Mouse (Mus musculus) megakaryocyte, embryonic 14.5 days (primary cell): ENCODE measurements around the gene Cep135. TPM values are rescaled to one million over a fixed set of nuclear protein-coding genes. Genes with fewer than 3 reads are reported as not detected.

Experiments
- H3K27me3 ChIP-seq: replicated peaks from 2 replicates; pipeline ENCODE3; 2012; ENCODE audit warnings: inconsistent platforms
- H3K36me3 ChIP-seq: replicated peaks from 2 replicates; pipeline ENCODE3; 2012; ENCODE audit warnings: low read length, inconsistent platforms, mixed read lengths
- H3K4me1 ChIP-seq: 2 replicates; pipeline ENCODE4 v1.6.1; 2012; ENCODE audit warnings: inconsistent platforms
- H3K4me3 ChIP-seq: replicated peaks from 2 replicates; pipeline ENCODE3; 2012; ENCODE audit warnings: moderate library complexity, mild to moderate bottlenecking, inconsistent platforms
- H3K9me3 ChIP-seq: 2 replicates; pipeline ENCODE4 v1.6.1; 2012; ENCODE audit warnings: inconsistent platforms
- FLI1 ChIP-seq: IDR thresholded peaks from 2 replicates; pipeline ENCODE4 v1.6.1; 2012; ENCODE audit warnings: low read length, inconsistent platforms, mixed read lengths
- GATA1 ChIP-seq: IDR thresholded peaks from 3 replicates; pipeline ENCODE4 v1.6.1; 2012; ENCODE audit warnings: mixed read lengths, low read length, inconsistent platforms, borderline replicate concordance
- polyA plus RNA-seq: library from polyadenylated mRNA; stranded (reverse); fragments of >175 nt; gene quantifications from 2 replicates; pipeline ENCODE4 v1.2.3, GENCODE M21; 2012; ENCODE audit warnings: low replicate concordance; ENCODE audit not compliant: insufficient read depth

The Cep135 gene
- 0.68 and 2.4 TPM in 2 replicates for polyA plus RNA-seq

GRCm38 (mm10) chr5:76588551-76589283, at the start of gene Cep135:
TSS of gene Cep135 (plus strand) at chr5:76588698.
- H3K4me1 ChIP-seq = peaks cover 28% of the 10 kb centered on the region
- peaks cover 9% of the 10 kb centered on the region for H3K9me3 ChIP-seq
- H3K4me3 ChIP-seq = peak within 1 kb of the TSS; percentile 97
- H3K27me3 ChIP-seq = no peaks in the 10 kb centered on the region
- no peak for TF ChIP-seq GATA1
- TF ChIP-seq FLI1 = no peak
- peaks cover 39% of the 10 kb centered on the region for H3K36me3 ChIP-seq

GRCm38 (mm10) chr5:76540181-76540580, 48.3 kb upstream of the Cep135 start:
- peaks cover 98% of the 10 kb centered on the region for H3K36me3 ChIP-seq
- no peaks in the 10 kb centered on the region for H3K27me3 ChIP-seq
- TF ChIP-seq FLI1 = no peak
- TF ChIP-seq GATA1 = no peak
- no peak overlapping the region for H3K4me3 ChIP-seq
- H3K4me1 ChIP-seq = peaks cover 6% of the 10 kb centered on the region; the same call in 1 of the 2 replicates
- no peaks in the 10 kb centered on the region for H3K9me3 ChIP-seq

GRCm38 (mm10) chr5:76540842-76541241, 47.7 kb upstream of the Cep135 start:
- TF ChIP-seq FLI1 (no peak), GATA1 (no peak)
- no peaks in the 10 kb centered on the region for H3K9me3 ChIP-seq
- H3K4me3 ChIP-seq = no peak overlapping the region
- peaks cover 97% of the 10 kb centered on the region for H3K36me3 ChIP-seq
- 0 out of 2 replicates have a peak, but pooled peaks cover 2% of the 10 kb centered on the region for H3K4me1 ChIP-seq
- H3K27me3 ChIP-seq = no peaks in the 10 kb centered on the region

- Histone ChIP-seq H3K9me3 (no peaks in the 10 kb centered on the region), H3K4me1 (0 out of 2 replicates have a peak, but pooled peaks cover 2% of the 10 kb centered on the region), H3K4me3 (no peak overlapping the region), H3K36me3 (peaks cover 94% of the 10 kb centered on the region), H3K27me3 (no peaks in the 10 kb centered on the region)
- no peak for TF ChIP-seq FLI1
- no peak for TF ChIP-seq GATA1
Observed at GRCm38 (mm10) chr5:76543200-76543599, 45.3 kb upstream of the Cep135 start.

GRCm38 (mm10) chr5:76550426-76550825, 38.1 kb upstream of the Cep135 start:
- Histone ChIP-seq H3K36me3 (peaks cover 86% of the 10 kb centered on the region), H3K4me3 (peak overlapping the region; percentile 69), H3K27me3 (no peaks in the 10 kb centered on the region), H3K9me3 (no peaks in the 10 kb centered on the region), H3K4me1 (peaks cover 29% of the 10 kb centered on the region)
- no peak for TF ChIP-seq GATA1
- TF ChIP-seq FLI1 = no peak

GRCm38 (mm10) chr5:76565321-76565720, 23.2 kb upstream of the Cep135 start:
- no peak overlapping the region for H3K4me3 ChIP-seq
- no peaks in the 10 kb centered on the region for H3K4me1 ChIP-seq
- H3K27me3 ChIP-seq = no peaks in the 10 kb centered on the region
- peaks cover 87% of the 10 kb centered on the region for H3K36me3 ChIP-seq
- no peaks in the 10 kb centered on the region for H3K9me3 ChIP-seq
- TF ChIP-seq FLI1 (no peak), GATA1 (no peak)

- H3K9me3 ChIP-seq = peaks cover 26% of the 10 kb centered on the region
- TF ChIP-seq GATA1 (no peak), FLI1 (no peak)
- no peaks in the 10 kb centered on the region for H3K4me1 ChIP-seq
Observed at GRCm38 (mm10) chr5:76574251-76574650, 14.2 kb upstream of the Cep135 start.

GRCm38 (mm10) chr5:76577026-76577425, 11.5 kb upstream of the Cep135 start:
- no peak overlapping the region for H3K4me3 ChIP-seq
- H3K27me3 ChIP-seq = no peaks in the 10 kb centered on the region
- TF ChIP-seq FLI1 (no peak), GATA1 (no peak)
- no peaks in the 10 kb centered on the region for H3K4me1 ChIP-seq
- H3K36me3 ChIP-seq = peaks cover 24% of the 10 kb centered on the region
- H3K9me3 ChIP-seq = peaks cover 36% of the 10 kb centered on the region

More at GRCm38 (mm10) chr5:76574251-76574650, 14.2 kb upstream of the Cep135 start:
- H3K4me3 ChIP-seq = no peak overlapping the region
- no peaks in the 10 kb centered on the region for H3K27me3 ChIP-seq
- H3K36me3 ChIP-seq = peaks cover 37% of the 10 kb centered on the region

GRCm38 (mm10) chr5:76585378-76585777, 3.1 kb upstream of the Cep135 start:
- peaks cover 15% of the 10 kb centered on the region for H3K36me3 ChIP-seq
- no peak for TF ChIP-seq FLI1
- TF ChIP-seq GATA1 = no peak
- peaks cover 23% of the 10 kb centered on the region; the same call in 1 of the 2 replicates for H3K4me1 ChIP-seq
- H3K9me3 ChIP-seq = peaks cover 13% of the 10 kb centered on the region
- H3K27me3 ChIP-seq = no peaks in the 10 kb centered on the region
- no peak overlapping the region for H3K4me3 ChIP-seq

- H3K27me3 ChIP-seq = no peaks in the 10 kb centered on the region
- peaks cover 28% of the 10 kb centered on the region for H3K4me1 ChIP-seq
- H3K4me3 ChIP-seq = peak overlapping the region; percentile 97
- peaks cover 9% of the 10 kb centered on the region for H3K9me3 ChIP-seq
- TF ChIP-seq FLI1 (no peak), GATA1 (no peak)
- peaks cover 44% of the 10 kb centered on the region for H3K36me3 ChIP-seq
Observed at GRCm38 (mm10) chr5:76589311-76589710, 813 bp downstream of the Cep135 start.
